Mouse (Mus musculus): ENCODE results near the gene Myo16. TPM values are rescaled to one million over a fixed set of nuclear protein-coding genes. Genes with fewer than 3 reads are reported as not detected.

The Myo16 gene
- polyA plus RNA-seq, 1 experiment from 2014 or later: 4.1 TPM

DNA sequence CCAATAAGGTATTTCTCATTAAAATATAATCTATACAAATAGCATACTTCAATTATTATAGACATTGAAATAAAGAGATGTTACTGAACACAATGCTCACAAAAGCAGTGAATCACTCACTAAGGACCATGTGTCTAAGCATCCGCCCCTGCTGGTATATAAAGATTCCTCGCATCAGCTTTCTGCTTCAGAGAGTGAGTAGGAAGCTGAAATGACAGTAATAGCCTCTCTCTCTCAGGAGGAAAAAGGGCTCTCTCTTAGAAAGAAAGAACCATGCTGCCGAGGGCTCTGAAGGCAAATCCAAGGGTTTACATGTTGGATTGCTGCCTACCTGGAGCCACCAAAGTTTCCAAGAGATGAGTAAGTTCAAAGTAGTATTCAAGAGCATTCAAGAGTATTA lies 392.2 kb downstream of the Myo16 start:
- H3K27ac ChIP-seq (replicated peaks): no peak overlapping the region
- H3K27me3 ChIP-seq: no peaks in the 10 kb centered on the region
- no peak overlapping the region for H3K4me2 ChIP-seq (replicated peaks)
- H3K36me3 ChIP-seq: no peaks in the 10 kb centered on the region
- H3K4me1 ChIP-seq: no peaks in the 10 kb centered on the region
- ATAC-seq (replicated peaks): no peak
- WGBS: 87% methylated on average over 3 of the region's 3 CpGs
- no peak overlapping the region for H3K4me3 ChIP-seq
- H3K9me3 ChIP-seq: no peaks in the 10 kb centered on the region
- H3K9ac ChIP-seq (replicated peaks): no peak overlapping the region

DNA sequence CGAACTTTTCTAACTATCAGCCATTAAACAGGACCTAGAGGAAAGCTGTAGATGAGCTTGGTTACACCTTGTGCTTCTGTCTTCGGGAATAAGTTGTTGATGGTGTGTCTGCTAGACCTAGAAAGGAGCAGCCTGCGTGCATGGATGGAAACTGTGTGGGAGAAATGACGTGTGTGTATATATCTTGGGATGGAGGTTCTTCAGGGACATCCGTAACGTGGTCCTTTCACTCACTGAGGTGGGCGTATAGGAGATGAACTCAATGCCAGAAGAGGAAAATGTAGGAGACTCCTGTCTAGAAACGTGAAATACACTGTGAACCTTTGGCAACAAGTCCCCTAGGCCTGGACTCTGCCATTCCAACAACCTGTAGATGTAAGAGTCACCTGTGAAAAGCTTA lies 392.8 kb downstream of the Myo16 start:
- H3K4me1 ChIP-seq: no peaks in the 10 kb centered on the region
- H3K27ac ChIP-seq (replicated peaks): no peak overlapping the region
- H3K4me3 ChIP-seq: no peak overlapping the region
- no peaks in the 10 kb centered on the region for H3K27me3 ChIP-seq
- H3K9me3 ChIP-seq: no peaks in the 10 kb centered on the region
- no peak for ATAC-seq (replicated peaks)
- 92% methylated on average over 8 of the region's 8 CpGs for WGBS
- no peaks in the 10 kb centered on the region for H3K36me3 ChIP-seq
- H3K4me2 ChIP-seq (replicated peaks): no peak overlapping the region
- no peak overlapping the region for H3K9ac ChIP-seq (replicated peaks)

DNA sequence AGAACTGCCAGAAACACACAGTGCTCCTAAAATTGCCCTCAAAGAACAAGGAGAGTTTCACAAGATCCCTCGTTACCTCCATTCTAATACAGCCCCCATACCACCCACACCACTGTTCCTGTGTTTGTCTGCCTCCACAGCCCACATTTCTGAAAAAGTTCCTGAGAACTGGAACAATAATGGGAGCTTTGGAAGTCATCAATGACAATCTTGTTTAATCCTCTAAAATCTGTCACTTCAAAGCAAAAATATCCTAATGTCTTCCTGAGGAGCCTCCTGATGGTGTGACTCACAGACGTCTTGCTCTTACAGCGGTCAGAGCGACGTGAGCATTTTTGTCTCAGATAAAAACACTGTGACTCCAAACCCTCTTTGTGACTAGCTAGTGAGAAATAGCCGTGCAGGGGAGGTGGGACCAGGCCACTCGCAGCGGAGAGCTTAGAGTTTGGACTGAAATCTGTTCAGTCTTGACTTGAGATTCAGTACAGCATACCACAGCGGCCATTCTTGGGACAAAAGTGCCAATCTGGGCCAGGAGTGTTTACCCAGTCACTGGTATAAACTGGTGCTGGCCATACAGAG lies 394.4 kb downstream of the Myo16 start:
- Histone ChIP-seq H3K36me3 (no peaks in the 10 kb centered on the region), H3K27ac (replicated peaks) (no peak overlapping the region), H3K27me3 (no peaks in the 10 kb centered on the region), H3K9ac (replicated peaks) (no peak overlapping the region), H3K4me2 (replicated peaks) (no peak overlapping the region), H3K4me1 (no peaks in the 10 kb centered on the region), H3K9me3 (no peaks in the 10 kb centered on the region), H3K4me3 (no peak overlapping the region)
- 46% methylated on average over 9 of the region's 9 CpGs for WGBS
- ATAC-seq (replicated peaks): no peak

DNA sequence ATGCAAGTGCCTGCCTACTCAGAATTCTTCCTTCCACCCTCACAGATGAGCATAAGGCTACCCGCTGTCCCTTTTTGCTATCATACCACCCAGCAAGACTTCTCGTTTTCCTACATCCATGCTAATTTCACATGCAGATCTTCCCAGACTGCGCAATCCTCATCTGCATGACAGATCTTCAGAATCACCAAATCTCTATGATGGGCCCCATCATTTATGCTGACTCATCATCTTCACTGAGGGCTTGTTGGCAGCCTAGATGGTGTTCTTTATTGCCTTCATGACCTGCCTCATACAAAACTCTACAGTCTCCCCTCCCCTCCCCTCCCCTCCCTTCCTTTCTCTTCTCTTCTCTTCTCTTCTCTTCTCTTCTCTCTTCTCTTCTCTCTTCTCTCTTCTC lies 395.7 kb downstream of the Myo16 start:
- Histone ChIP-seq H3K27me3 (no peaks in the 10 kb centered on the region), H3K4me1 (no peaks in the 10 kb centered on the region), H3K9ac (replicated peaks) (no peak overlapping the region), H3K9me3 (no peaks in the 10 kb centered on the region), H3K27ac (replicated peaks) (no peak overlapping the region), H3K4me3 (no peak overlapping the region), H3K4me2 (replicated peaks) (no peak overlapping the region), H3K36me3 (no peaks in the 10 kb centered on the region)
- WGBS: 93% methylated on average over 3 of the region's 3 CpGs
- no peak for ATAC-seq (replicated peaks)

DNA sequence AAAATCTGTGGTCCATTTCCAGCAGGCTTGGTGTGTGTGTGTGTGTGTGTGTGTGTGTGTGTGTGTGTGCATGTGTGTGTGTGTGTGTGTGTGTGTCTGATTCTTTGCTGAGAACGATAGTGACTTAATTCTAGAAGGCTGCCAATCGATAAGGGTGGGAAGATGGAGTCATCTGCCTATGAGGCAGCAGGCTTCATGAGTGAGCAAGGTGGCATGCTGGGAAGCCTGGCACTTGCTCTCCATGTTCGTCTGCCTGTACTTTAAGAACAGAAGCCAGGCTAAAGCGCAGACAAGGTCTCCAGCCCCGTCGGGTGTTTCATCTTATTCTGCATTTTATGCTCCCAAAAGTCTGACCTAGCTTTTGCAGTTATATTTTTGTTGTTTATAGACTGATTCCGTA lies 404.2 kb downstream of the Myo16 start:
- Histone ChIP-seq H3K4me2 (replicated peaks) (no peak overlapping the region), H3K27ac (replicated peaks) (no peak overlapping the region), H3K27me3 (no peaks in the 10 kb centered on the region), H3K36me3 (no peaks in the 10 kb centered on the region), H3K9me3 (no peaks in the 10 kb centered on the region), H3K4me1 (no peaks in the 10 kb centered on the region), H3K4me3 (no peak overlapping the region), H3K9ac (replicated peaks) (no peak overlapping the region)
- no peak for ATAC-seq (replicated peaks)
- 70% methylated on average over 7 of the region's 7 CpGs for WGBS

- Histone ChIP-seq H3K4me1 (no peaks in the 10 kb centered on the region), H3K27ac (replicated peaks) (no peak overlapping the region), H3K9me3 (no peaks in the 10 kb centered on the region), H3K27me3 (no peaks in the 10 kb centered on the region), H3K36me3 (no peaks in the 10 kb centered on the region), H3K4me3 (no peak overlapping the region), H3K4me2 (replicated peaks) (no peak overlapping the region), H3K9ac (replicated peaks) (no peak overlapping the region)
- WGBS: 92% methylated on average over 6 of the region's 6 CpGs
- ATAC-seq (replicated peaks): no peak
These were observed 405.8 kb downstream of the Myo16 start for GRCm38 (mm10) chr8:10559479-10559878.

GRCm38 (mm10) chr8:10561616-10562015 lies 407.9 kb downstream of the Myo16 start:
- Histone ChIP-seq H3K4me1 (0 out of 2 replicates have a peak, but pooled peaks cover 3% of the 10 kb centered on the region), H3K4me2 (replicated peaks) (no peak overlapping the region), H3K9me3 (no peaks in the 10 kb centered on the region), H3K27ac (replicated peaks) (no peak overlapping the region), H3K9ac (replicated peaks) (no peak overlapping the region), H3K27me3 (no peaks in the 10 kb centered on the region), H3K36me3 (no peaks in the 10 kb centered on the region), H3K4me3 (no peak overlapping the region)
- WGBS: 75% methylated on average over 5 of the region's 5 CpGs
- ATAC-seq (replicated peaks): no peak

DNA sequence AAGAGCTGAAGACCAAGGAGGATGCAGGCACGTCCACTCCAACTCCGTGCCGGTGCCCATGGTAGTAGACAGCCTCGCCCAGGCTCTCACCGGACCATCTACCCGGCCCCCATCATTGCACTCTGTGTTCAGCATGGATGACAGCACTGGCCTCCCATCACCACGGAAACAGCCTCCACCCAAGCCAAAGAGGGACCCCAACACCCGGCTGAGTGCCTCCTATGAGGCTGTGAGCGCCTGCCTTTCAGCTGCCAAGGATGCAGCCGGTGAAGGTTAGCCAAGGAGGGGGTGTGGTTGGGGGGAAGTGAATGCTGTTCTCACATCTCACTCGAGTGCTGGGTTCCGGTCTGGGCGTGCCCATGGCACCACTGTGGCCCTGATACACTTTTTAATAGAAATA lies 408.3 kb downstream of the Myo16 start:
- Histone ChIP-seq H3K4me3 (no peak overlapping the region), H3K27ac (replicated peaks) (no peak overlapping the region), H3K27me3 (no peaks in the 10 kb centered on the region), H3K9ac (replicated peaks) (no peak overlapping the region), H3K4me2 (replicated peaks) (no peak overlapping the region), H3K36me3 (no peaks in the 10 kb centered on the region), H3K9me3 (no peaks in the 10 kb centered on the region), H3K4me1 (0 out of 2 replicates have a peak, but pooled peaks cover 3% of the 10 kb centered on the region)
- 0 out of 2 replicates have a peak, but pooled peaks have one; percentile 32 for ATAC-seq (replicated peaks)
- 71% methylated on average over 13 of the region's 13 CpGs for WGBS

GRCm38 (mm10) chr8:10562636-10563035 lies 408.9 kb downstream of the Myo16 start:
- 89% methylated on average over 9 of the region's 9 CpGs for WGBS

GRCm38 (mm10) chr8:10565231-10566029 lies 411.7 kb downstream of the Myo16 start:
- Histone ChIP-seq H3K27me3 (no peaks in the 10 kb centered on the region), H3K36me3 (no peaks in the 10 kb centered on the region), H3K4me2 (replicated peaks) (no peak overlapping the region), H3K4me1 (0 out of 2 replicates have a peak, but pooled peaks cover 3% of the 10 kb centered on the region), H3K4me3 (no peak overlapping the region), H3K9ac (replicated peaks) (no peak overlapping the region), H3K27ac (replicated peaks) (no peak overlapping the region), H3K9me3 (no peaks in the 10 kb centered on the region)
- WGBS: 75% methylated on average over 11 of the region's 11 CpGs
- no peak for ATAC-seq (replicated peaks)

More at GRCm38 (mm10) chr8:10562636-10563035, 408.9 kb downstream of the Myo16 start:
- Histone ChIP-seq H3K27me3 (no peaks in the 10 kb centered on the region), H3K9me3 (no peaks in the 10 kb centered on the region), H3K4me3 (no peak overlapping the region), H3K4me1 (0 out of 2 replicates have a peak, but pooled peaks cover 3% of the 10 kb centered on the region), H3K27ac (replicated peaks) (no peak overlapping the region), H3K4me2 (replicated peaks) (no peak overlapping the region), H3K36me3 (no peaks in the 10 kb centered on the region), H3K9ac (replicated peaks) (no peak overlapping the region)
- ATAC-seq (replicated peaks): no peak

DNA sequence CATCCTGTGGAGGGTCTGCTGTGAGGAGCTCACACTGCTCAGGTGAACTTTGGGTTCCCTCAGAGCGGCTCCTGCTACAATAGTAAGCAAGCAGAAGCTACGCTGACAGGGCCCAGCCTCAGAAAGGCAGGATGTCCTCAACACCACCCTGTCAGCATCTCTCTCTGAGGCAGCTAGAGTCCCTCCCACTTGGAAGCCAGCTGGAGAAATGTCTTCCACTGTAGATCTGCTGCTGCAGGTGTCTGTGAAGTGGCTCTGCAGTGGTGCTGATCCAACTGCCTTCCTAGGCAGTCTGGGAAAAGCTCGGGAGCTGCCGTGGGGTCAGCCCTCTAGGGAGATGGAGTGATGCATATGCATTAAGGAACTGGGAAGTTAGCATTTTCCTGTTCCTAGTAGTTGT lies 414.7 kb downstream of the Myo16 start:
- H3K27me3 ChIP-seq: no peaks in the 10 kb centered on the region
- ATAC-seq (replicated peaks): no peak
- no peaks in the 10 kb centered on the region for H3K36me3 ChIP-seq
- H3K4me2 ChIP-seq (replicated peaks): no peak overlapping the region
- H3K27ac ChIP-seq (replicated peaks): no peak overlapping the region
- 0 out of 2 replicates have a peak, but pooled peaks cover 3% of the 10 kb centered on the region for H3K4me1 ChIP-seq
- no peak overlapping the region for H3K9ac ChIP-seq (replicated peaks)
- no peaks in the 10 kb centered on the region for H3K9me3 ChIP-seq
- 74% methylated on average over 4 of the region's 4 CpGs for WGBS
- H3K4me3 ChIP-seq: no peak overlapping the region

GRCm38 (mm10) chr8:10574096-10574495 lies 420.4 kb downstream of the Myo16 start:
- Histone ChIP-seq H3K36me3 (no peaks in the 10 kb centered on the region), H3K4me3 (no peak overlapping the region), H3K4me1 (no peaks in the 10 kb centered on the region), H3K9ac (replicated peaks) (no peak overlapping the region), H3K27me3 (no peaks in the 10 kb centered on the region), H3K4me2 (replicated peaks) (no peak overlapping the region), H3K27ac (replicated peaks) (no peak overlapping the region), H3K9me3 (no peaks in the 10 kb centered on the region)
- no peak for ATAC-seq (replicated peaks)
- WGBS: 21% methylated on average over 6 of the region's 6 CpGs
